Mouse (Mus musculus) heart, postnatal 36 days (tissue): ENCODE data around the gene Sardh. TPM values are rescaled to one million over a fixed set of nuclear protein-coding genes. Genes with fewer than 3 reads are reported as not detected.

Experiments used
- DNase-seq, 2 experiments: peaks; one replicate each; pipeline ENCODE4 v3.0.0; 2021 to 2022
- intact Hi-C: fragments of 180-260 bp; cut with DNase I; formaldehyde crosslinking; loops from one replicate; pipeline ENCODE4 v1.15.1; 2025
- total RNA-seq, 2 experiments: library from RNA; stranded (reverse); gene quantifications; 2 replicates each; pipeline ENCODE4 v1.2.3; 2021

The Sardh gene
- total RNA-seq, 2 experiments from 2014 or later = 4.8 to 7.1 TPM

DNA sequence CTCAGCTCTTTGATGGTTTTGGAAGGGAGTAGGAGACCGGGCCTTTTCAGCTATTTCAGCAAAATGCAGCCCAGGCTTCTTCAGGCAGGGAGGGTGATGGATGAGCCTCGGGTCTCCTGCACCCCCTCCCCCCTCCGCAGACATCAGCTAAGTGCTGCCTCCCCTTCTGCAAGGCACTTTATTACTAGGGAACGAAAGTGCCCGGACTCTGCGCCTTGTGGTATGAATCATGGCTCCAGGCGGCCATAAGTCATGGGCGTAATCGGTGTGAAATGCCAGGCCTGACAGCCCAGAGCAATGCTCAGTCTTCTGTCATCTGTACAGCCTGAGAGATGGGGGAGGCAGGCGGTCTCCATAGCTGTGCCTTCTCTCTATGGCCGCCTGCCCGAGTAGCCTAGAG lies 64.4 kb downstream of the Sardh start:
- DNase-seq = no peak
- intact Hi-C loops = loop anchor here (2.0 kb wide), 1 partner anchor 63 kb away; no protein-coding TSS in a partner anchor

DNA sequence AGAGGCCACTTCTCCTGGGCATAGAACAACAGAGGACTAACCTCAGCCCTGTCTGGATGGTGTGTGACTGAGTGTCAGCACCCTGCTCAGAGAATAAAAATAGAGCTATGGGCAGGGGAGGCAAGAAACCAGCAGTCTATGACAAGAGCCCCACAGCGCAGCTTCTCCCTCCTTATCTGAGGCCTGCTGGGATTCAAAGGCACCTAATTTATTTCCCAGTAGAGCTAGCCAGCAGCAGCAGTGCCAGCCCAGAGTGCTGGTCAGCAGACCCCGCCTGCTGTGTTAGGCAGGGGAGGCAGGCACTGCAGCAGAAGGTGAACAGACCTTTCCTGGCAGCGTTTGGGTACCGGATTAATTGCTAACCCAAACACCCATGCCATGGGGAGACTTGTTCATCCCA lies 66.2 kb downstream of the Sardh start:
- DNase-seq = peak; percentile 21 to 31
- intact Hi-C loops = loop anchor here (2.0 kb wide), 1 partner anchor 61 kb away; no protein-coding TSS in a partner anchor

DNA sequence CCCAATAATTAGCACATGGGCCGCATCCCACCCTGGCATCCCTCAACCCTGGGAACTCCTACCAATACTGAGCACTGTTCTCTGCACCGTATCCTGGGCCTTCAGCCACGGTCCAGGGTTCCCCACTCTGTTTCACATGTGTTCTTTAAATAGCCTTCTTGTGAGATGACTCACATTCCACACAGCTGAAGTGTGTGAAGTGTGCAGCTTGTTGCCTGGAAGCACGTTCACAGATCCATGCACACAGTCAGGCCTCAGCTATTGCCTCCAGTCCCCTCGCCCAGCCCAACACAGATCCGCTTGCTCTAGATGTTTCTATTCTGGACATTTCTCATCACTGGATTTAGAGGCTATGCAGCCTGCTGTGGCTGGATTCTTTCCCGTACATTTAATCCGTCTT lies 69.0 kb downstream of the Sardh start:
- DNase-seq = no peak
- intact Hi-C loops = no loop called here

DNA sequence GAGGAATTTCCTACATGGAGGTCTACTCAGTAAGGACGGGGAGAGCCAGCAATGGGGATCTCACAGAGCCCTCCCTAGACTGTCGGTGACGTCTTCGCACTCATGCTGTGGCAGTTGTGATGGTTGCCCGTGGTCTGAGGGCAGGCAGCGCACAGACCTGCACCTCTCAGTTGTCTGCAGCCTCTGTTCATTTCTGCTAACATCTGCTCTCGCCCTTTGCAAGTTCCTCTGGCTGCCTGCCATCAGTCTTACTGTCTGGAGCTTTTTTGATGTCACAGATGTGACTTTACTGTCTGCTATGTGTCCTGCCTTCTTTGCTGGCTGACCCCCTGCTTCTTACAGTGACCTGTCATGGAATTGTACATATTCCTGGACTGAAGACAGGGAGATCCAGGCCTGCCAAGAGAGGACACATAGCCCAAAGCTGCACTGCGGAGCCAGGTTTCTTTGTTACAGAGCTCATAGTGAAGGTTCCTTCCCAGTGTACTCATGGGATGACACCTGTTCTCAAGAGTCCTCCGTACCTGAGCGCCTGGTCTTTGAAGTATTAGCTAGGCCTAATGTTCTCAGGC lies 72.4 kb downstream of the Sardh start:
- peak; percentile 19 to 34 for DNase-seq
- intact Hi-C loops = no loop called here

DNA sequence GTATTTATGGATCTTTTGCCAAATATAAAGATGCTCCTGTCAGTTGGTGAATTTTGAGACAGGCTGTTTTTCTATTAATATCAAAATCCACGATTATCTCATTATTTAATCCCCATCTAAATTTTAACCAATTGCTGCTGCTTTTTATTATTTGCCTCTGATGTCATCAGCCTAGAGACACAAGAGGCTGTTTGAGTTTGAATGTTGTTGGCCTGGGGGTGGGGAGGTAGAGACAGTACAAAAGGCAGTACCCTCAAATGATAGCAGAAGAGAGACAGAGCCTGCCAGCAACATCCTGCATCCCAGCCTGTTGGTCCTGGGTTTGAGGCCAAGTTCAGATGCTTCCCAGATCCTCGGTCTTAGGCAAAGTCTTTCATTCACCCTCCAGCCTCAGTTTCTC lies 73.9 kb downstream of the Sardh start:
- no peak for DNase-seq

DNA sequence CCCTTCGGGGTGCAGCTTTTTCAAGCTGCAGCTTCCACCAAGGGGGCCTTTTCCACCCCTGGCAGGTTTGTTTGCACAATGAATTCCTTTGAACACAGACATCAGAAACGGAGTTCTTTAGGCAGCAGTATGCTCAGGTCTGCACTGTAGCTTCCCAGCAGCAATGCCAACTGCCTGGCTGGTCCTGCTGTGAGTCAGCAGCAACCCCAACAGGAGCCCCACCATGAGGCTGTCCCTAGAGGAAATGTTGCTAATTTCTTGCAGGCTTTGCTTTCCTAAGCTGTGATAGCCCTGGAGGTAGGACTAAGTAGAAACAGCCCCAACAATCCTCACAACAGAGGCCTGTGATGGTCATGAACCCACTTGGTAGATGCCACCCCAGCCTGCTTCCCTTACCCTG lies 81.1 kb downstream of the Sardh start:
- intact Hi-C loops = no loop called here

More for the DNA sequence above, 73.9 kb downstream of the Sardh start:
- intact Hi-C loops = no loop called here

DNA sequence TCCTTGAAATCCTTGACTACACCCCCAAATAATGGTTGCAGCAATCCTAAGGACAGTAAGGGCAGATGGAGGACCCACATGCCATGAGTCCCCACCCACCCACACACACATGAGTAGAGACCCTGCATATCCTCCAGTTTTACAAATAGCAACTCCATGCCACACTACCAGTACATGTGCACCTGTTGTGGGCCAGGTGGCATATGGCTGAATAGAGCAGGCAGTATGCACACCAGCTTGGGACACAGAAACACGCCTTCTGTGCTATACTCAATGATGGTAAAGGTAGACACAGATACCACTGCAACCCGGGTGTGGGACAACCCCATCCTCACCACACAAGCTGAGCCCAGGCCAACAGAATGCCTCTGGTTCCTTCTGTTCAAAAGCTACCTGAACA lies 82.1 kb downstream of the Sardh start:
- no peak for DNase-seq
- intact Hi-C loops = no loop called here

More for the DNA sequence above, 81.1 kb downstream of the Sardh start:
- no peak for DNase-seq

DNA sequence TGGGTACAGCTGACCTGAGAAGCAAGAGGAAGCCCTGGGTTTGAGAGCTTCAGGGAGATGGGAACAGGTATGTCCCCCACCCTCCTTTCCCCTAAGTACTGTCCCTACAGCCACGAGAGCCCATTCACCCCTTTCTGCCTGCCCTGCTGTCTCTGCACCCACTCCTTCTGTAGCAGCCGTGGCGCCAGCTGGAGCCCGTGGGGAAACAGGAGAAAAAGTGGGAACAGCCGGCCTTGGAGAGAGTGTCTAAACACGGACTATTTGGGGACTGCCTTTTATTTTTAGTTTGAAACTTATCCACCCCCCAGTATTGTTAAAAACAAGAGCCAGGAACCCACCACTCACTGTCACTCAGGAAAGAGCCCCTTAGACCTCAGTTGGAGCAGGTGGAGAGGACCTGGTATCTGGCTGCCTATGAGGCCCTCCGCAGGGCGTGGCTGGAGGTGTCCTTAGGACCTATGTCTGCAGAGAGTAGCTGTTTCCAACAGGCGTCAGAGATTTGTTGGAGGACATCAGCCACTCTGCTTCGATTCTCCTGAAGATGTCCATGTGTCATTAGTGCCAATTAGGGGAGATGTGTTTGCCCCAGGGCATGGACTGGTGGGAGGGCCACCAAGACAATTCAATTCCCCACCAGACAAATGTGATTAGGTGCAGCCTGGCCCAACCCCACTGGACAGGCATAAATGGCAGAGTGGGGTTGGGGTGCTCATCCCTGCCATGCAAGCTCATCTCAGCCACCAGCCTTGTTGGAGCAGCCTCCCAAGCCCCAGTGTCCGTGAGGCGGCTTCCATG lies 83.1 kb downstream of the Sardh start, which contains the start of gene Dbh:
TSS of gene Dbh (plus strand) at position 438 of the 795 bp plus-strand sequence.
- intact Hi-C loops = no loop called here
- no peak for DNase-seq

DNA sequence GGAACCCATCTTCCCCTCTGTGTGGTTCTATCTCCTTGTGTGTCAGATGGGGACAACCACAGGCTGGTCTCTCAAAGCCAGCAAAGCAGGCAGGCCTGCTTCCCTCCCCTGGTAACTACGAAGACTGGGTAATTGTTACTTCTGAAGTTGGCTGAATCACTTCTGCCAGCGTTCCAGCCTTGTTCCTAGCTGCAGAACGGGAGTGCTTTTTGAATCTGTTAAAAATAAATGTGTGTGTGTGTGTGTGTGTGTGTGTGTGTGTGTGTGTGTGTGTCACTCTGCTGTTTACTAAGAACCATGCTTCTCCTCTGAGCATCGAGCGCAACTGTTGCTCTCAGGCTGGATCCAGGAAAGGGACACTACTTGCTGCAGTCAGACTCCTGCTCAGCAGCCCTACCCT lies 84.3 kb downstream of the Sardh start:
- no peak for DNase-seq
- intact Hi-C loops = no loop called here

DNA sequence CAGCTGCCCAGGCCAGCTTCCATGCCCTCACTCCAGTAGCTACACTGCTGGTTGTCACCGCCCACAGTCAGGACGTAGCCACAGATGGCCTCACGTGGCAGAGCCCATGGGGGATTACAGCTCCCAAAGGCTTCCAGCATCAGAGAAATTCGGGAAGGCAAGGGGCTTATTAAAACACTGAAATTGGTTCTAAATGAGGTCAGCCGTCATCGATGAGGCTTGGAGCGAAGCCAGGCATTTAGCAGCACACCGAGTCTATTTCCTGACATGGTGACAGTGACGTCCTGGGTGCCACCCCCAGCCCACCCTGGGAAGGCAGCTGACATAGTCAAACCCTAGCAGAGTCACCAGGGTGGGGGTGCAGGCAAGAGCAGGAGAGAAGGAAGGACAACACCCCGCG lies 85.5 kb downstream of the Sardh start:
- intact Hi-C loops = no loop called here
- no peak for DNase-seq

DNA sequence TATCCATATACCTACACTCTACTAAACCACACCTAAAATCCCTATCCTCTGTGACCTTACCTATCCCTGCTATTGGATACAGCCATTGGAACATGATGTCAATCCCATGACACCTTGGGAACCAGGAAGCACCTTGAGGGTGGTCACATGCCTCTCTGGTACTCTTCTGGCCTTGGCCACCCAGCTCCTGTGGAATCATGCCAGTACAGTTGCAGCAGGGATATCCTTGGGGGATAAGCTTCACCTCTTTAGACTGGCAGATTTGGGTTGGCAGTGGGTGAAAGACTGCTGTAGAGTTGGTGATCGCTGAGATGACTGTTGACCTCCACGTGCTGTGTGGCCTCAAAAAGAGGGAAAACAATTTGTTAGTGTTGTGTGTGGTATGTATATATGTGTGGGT lies 86.6 kb downstream of the Sardh start:
- intact Hi-C loops = no loop called here
- DNase-seq = no peak

DNA sequence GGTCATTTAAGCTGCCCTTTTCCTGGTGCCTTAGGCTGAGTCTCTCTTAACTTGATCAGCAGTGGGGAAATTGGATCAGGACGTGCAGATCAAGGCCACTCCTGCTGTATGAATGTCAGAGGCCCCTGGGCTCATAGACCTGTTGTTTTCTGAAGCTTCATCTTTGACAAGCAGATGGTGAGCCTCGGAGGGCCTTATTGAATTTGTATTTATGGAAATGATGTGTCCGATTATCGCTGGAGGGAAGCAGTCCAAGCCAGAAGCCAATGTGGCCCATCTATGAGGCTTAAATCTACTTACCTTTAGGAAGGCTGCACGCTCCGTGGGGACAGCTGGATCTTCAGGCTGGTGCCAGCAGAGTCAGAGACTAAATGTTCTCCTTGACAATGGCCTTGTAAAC lies 91.5 kb downstream of the Sardh start:
- intact Hi-C loops = no loop called here
- DNase-seq = no peak

DNA sequence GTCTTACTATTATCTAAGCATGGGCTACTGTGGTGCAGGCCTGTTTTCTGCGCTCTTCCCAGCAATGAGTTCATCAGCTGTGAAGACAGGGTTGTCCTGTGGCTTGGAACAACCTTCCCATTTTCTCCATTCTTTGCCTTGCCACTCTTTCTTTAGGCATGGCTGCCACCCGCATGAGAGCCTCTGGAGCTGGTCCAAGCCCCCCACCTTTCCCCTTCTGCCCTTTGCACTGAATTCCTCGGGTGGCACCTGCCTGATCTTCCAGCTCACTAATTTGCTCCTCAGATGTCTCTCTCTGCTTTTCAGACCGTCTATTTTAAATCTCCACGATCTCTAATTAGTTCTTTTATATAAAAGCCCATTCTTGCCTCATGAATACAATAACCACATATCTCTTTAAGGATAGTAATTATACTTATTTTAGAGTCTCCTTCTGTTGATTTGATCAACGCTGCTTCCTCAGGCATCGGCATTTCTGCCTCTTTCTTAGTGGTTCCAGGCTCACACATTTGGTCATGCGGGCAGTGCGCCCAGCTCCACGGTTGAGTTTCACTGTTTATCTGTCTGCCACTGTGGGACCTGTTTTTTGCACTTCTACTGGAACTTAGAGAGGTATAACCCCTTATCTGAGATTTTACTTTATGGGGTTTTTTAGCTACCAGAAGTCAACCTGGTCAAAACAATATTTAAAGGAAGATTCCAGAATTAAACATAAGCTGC lies 93.5 kb downstream of the Sardh start:
- no peak for DNase-seq
- intact Hi-C loops = no loop called here

DNA sequence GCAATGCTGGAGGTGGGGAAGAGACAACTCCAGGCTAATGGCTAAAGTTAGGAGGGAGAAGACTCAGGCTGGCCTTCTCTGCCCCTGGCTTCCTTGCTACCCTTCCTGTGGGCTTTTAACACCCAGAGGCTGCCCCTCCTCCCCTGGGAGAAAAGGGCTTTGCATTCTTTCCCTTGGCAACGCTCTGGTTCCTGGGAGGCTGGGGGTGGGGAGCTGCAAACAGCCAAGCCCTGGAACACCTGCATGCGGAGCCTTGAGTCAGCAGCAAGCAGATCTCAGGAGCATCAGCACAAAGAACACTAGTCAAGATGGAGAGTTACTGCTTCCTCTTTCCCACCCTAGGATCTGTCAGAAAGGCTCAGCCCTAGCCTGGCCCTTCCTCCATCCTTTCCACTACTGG lies 98.7 kb downstream of the Sardh start:
- intact Hi-C loops = no loop called here

DNA sequence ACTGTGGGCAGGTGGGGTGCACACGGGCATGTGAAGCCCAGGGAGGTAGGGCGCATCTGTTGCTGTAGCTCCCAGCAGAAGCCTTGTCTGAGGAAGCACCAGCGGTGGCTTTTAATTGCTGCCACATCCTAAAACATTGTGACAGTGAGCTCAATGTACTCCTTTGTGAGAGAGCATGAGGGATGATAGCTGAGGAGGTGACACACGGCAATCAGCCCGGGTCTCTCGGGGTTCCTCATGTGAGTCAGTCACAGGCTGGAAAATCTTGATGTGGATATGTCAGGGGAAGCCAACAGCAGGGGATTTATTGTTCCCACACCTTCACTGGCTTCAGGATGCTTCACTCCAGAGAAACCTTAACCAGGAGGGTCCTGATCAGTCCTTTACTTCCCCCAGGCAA lies 101.3 kb downstream of the Sardh start:
- intact Hi-C loops = no loop called here
- DNase-seq = no peak

More for the DNA sequence above, 98.7 kb downstream of the Sardh start:
- DNase-seq = no peak

DNA sequence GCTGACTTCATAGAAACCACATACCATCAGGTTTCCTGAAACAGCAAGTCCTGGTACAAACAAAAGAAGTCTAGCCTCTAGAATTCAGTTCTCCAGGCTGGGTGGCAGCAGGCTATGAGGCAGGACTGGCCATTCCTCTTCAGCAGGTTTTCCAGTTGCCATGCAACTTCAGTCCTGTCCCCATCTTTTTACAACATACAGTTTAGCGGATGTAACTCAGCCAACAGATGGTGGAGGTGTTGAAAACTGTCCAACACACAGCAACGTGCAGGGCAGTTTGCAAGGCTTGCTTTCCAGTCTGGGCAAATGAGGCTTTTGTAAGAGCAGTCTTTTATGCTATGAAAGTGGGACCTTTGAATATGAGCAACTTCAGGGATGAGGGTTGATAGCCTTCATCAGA lies 103.2 kb downstream of the Sardh start:
- DNase-seq = no peak
- intact Hi-C loops = no loop called here

DNA sequence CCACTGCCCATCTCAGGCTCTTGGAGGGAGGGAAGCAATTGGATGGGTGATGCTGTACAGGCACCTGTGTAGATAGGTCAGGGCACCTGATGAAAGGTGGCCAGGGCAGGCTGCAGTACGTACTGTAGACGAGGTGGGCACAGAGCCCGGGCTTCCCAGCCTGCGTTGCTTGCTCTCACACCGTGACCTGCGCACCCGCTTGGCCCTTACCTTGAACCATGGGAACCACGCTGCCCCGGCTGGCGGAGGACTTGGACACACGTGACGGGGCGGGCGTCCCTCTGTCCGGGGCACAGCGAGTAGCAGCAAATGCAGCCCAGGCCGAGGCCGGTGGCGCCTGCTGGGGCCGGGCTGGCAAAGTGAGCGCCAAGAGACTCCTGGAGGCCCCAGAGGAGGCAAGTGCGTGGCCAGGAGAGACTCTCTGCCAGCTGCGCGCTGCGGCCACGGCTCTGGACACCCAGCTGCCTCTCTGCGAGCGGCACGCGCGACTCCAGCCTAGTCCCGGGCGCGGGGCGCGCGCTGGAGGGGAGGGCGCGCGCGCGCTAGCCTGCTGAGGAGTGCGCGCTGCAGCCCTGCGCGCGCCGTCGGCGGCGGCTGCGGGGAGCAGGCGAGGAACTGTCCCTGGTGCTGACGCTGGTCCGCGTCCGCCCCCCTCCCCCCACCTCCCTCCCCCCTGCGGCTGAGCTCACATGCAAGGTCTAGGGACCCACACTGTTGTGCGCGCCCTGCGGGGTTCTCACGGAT lies 106.0 kb downstream of the Sardh start, which contains the start of gene Fam163b:
TSS of gene Fam163b (minus strand) at position 542 of the 744 bp plus-strand sequence.
- peak; percentile 18 to 25 for DNase-seq
- intact Hi-C loops = no loop called here
